Mouse (Mus musculus) adipocyte (in vitro differentiated cells): ENCODE measurements around the gene Vmn1r159.
"Not testable (repeated sequence)": the region's sequence is repeated elsewhere in the genome, so short reads cannot be mapped to it uniquely, and the experiment has no call there.

ENCODE experiments used
- DNase-seq: peaks from one replicate; pipeline ENCODE4 v3.0.0-alpha.2; 2016; ENCODE audit warnings: low spot score

Gene Vmn1r159

DNA sequence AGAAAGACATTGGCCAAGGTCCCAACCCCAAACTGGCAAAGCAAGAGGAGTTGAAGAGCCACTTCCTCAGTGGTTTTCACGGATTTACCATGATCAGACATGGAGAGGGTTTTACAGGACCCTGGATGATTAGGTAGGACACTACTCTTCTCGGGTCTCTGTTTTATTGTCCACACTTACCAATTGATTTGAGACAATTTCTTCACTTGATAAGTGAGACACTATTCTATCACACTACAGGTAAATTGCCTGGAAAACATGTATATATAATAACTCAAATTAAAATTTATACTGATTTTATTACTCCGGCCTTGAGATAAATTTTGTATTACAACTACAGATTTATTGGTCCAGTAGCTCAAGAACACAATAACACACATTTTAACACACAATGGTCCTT, at the start of gene Vmn1r159:
TSS of gene Vmn1r159 (minus strand) at position 101 of the 400 bp plus-strand sequence.
- not testable (repeated sequence) for DNase-seq

DNA sequence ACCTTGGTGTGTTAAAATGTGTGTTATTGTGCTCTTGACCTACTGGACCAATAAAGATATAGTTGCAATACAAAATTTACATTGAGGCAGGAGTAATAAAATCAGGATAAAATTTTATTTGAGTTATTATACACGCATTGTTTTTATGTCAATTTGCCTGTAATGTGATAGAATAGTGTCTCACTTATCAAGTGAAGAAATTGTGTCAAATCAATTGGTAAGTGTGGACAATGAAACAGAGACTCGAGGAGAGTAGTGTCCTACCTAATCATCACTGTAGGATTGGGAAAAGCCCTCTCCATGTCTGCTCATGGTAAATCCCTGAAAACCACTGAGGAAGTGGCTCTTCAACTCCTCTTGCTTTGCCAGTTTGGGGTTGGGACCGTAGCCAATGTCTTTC, 27.5 kb upstream of the Vmn1r159 start, which contains the start of gene Vmn1r160:
TSS of gene Vmn1r160 (plus strand) at position 301 of the 400 bp plus-strand sequence.
- DNase-seq = not testable (repeated sequence)
